Mouse (Mus musculus): ENCODE measurements at regions not wholly inside any gene's neighbourhood (a gene's known extent, or its start where the extent isn't known, plus 50 kb on each side); places are given as distances from the start of the nearest gene placed in this dataset.

DNA sequence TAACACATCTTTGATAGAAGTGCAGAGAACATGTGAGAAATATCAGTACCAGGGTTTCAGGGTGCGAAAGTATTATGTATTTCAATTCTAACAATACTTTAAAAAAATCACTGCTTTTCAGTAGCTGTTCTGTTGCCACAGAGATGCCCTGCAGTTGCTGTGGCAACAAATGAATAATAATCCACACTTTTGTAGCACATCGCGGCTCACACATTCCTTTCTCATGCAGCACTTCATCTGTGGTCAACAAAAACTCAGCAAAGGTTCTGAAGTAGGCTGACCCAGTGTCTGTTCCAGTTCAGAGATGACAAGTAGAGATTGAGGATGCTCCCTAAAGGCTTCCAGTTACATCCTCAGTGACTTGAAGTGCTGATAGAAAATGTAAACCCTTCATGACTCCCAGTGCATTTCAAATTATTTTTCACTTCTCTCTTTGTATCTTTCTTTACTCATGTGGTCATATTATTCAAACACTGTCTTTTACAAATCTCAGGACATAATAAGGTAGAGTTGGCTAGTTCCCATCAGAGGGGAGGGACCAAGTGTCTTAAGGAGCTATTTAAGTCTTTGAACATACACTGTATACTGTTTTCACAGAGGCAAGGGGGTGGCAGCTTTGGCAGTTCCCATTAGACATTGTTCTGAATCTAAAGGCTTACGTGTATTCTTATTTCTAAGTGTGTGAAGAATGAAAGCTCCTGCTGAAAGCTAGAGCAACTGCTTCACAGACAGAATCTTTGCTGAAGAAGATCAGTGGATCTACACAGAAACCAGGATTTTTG lies 460.6 kb upstream of the Slit2 start:
- no peak for DNase-seq

DNA sequence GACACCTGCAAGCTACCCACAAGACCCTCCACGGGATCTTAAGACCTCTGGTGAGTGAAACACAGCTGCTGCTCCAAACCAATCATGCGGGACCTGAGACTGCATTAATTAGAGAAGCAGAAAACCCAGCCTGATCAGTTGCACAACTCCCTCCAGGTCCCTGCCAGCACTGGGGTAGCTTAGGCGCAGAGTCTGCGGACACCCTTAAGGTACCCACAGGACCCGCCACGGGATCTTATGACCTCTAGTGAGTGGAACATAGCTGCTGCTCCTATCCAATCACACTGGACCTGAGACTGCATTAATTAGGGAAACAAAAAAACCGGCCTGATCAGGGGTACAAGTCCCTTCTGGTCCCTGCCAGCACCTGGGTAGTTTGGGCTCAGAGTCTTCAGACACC lies 454.3 kb upstream of the Slit2 start:
- no peak for DNase-seq

DNA sequence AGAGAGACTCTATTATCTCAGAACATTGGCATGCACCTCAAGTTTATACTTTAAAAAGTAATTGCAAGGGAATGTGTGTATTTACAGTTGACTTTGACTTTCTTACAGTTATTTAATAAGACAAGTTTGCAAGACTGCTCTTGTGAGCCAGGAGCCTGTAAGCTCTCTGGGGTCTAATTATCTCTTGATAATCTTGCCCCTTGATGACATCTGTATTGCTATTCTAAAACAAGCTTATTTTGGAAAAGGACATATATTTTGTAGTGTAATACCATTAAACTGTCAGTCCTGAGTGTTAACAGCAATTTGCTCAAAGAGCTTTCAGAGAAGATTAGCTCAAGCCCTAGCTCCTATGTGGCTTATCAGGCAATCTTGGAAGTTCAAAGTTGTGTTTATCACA lies 445.4 kb upstream of the Slit2 start:
- no peak for DNase-seq

DNA sequence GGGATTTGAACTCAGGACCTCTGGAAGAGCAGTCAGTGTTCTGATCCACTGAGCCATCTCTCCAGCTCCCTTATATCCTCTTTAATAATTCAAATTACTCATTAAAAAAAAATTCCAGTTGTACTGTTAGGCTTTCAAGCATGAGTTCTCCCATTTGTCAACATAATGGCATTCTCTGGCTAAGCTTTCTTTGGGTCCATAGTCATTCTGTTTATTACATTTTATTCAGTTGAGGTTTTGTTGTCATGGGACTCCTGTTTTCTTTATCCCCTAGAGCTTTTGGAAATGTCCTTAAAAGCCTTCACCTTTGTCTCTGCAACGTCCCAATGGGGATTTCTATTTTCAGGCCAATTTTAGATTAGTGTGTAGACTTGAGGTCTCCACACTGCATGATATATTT lies 440.7 kb upstream of the Slit2 start:
- DNase-seq, result no peak

DNA sequence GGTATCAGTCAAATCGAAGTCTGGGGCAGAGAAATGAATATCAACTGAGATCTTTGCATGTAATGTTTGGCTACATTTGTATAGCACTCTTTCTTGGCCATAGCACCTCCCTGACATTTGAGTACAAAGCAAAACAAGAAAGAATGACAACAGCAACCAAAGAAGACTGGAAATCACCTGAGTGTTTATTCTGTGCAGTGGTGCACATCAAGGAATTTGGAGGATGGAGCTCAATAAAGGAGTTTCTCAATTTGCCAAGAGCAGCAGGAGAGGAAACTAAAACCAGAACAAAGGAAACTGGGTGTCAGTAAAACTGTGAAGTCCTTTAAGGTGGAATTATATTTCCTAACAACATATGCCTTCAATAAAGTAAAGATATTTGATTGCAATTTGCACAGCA lies 426.2 kb upstream of the Slit2 start:
- no peak for DNase-seq

DNA sequence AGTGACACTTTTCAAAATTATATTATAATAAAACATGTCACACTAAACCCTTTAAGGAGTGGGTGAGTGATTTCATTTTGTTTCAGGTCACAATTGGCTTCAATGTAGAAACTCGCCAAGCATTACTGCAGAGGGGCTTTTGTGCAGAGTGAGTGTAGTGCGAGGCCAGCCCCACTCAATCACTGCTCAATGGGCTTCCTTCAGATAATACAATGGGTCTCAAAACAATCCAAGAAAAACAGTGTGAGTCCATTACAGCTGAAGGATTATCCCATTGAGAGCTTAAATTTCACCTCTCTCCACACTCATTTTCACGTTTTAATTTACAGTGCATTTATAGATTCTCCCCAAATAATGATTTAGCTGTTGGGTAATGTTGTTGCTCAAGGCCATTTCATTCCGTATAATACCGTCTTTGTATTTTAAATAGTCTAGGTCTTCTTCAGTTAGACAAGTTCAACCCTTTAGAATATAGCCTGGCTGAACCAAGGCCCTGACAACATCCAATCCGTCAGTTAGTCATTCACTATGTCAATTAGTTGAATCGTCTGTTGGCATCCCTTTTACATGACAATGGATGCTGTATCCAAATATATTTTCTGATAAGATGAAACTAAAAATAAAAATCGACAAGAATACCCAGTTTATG lies 425.7 kb upstream of the Slit2 start:
- no peak for DNase-seq
